Mouse (Mus musculus) liver, embryonic 16.5 days (tissue): ENCODE data around the gene Mrps15. TPM values are rescaled to one million over a fixed set of nuclear protein-coding genes. Genes with fewer than 3 reads are reported as not detected.

ENCODE experiments used
- ATAC-seq: fragments of 200-750 bp; cut with Nextera tagmentation; 2 replicates; pipeline ENCODE4 v1.8.0; 2017; ENCODE audit warnings: low read depth, mild to moderate bottlenecking, moderate number of reproducible peaks, moderate library complexity
- H3K27ac ChIP-seq: fragments of 300-500 bp; sonication (generic); 2 replicates; pipeline ENCODE4 v1.5.1; 2014; ENCODE audit warnings: mild to moderate bottlenecking, low read length
- H3K27me3 ChIP-seq: fragments of 300-500 bp; sonication (generic); 2 replicates; pipeline ENCODE4 v1.6.1; 2014; ENCODE audit warnings: low read depth, low read length, mixed read lengths; ENCODE audit not compliant: control insufficient read depth, insufficient read depth
- H3K36me3 ChIP-seq: fragments of 300-500 bp; sonication (generic); 2 replicates; pipeline ENCODE4 v1.6.1; 2014; ENCODE audit warnings: mild to moderate bottlenecking; ENCODE audit not compliant: control insufficient read depth, insufficient read depth
- H3K4me1 ChIP-seq: fragments of 300-500 bp; sonication (generic); 2 replicates; pipeline ENCODE4 v1.6.1; 2014; ENCODE audit warnings: low read depth, low read length, mixed read lengths; ENCODE audit not compliant: control insufficient read depth
- H3K4me2 ChIP-seq: fragments of 300-500 bp; sonication (generic); 2 replicates; pipeline ENCODE4 v1.6.1; 2014; ENCODE audit warnings: low read depth, low read length, mixed read lengths
- H3K4me3 ChIP-seq: fragments of 300-500 bp; sonication (generic); 2 replicates; pipeline ENCODE4 v1.5.1; 2014; ENCODE audit warnings: low read depth, mild to moderate bottlenecking, low read length
- H3K9ac ChIP-seq: fragments of 300-500 bp; sonication (generic); 2 replicates; pipeline ENCODE4 v1.6.1; 2014; ENCODE audit warnings: low read depth, low read length
- H3K9me3 ChIP-seq: fragments of 300-500 bp; sonication (generic); replicated peaks from 2 replicates; pipeline ENCODE4 v1.6.1; 2016; ENCODE audit warnings: low read length; ENCODE audit not compliant: control insufficient read depth
- WGBS: fragments of 180-500 bp; shearing (Covaris S2); extraction: QIAGEN DNeasy Blood & Tissue Kit; methylation state at CpG from one replicate; pipeline ENCODE4 v1.1.7; 2014; ENCODE audit not compliant: insufficient replicate concordance; 5-methylcytosine and 5-hydroxymethylcytosine counted together
- polyA plus RNA-seq: library from polyadenylated mRNA; unstranded; fragments of >200 nt; fragmentation: Nextera tagmentation; extraction: Ambion mirVana; gene quantifications from 2 replicates; pipeline ENCODE4 v1.2.1, GENCODE M21; 2015

The Mrps15 gene
- polyA plus RNA-seq, 1 experiment from 2014 or later = 65.7 TPM

DNA sequence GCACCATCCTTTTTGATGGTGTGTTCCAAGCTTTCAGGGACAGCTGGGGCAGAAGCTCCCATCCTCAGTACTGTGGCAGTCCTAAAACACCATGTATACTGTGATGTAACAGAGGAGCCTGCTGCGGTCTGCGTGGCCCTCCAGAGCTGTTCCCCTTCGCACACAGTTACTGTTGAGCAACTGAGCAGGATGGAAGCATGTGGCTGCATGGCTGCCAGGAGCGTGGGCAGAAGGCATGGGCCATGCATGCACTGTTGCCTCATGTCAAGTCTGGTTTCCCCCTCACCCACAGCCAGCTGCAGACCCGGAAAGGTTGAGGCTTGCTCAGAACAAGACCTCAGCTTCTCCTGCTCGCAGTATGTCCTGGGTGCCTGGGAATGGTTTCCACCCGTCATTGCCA lies 18.5 kb downstream of the Mrps15 start:
- H3K9ac ChIP-seq = no peak overlapping the region
- no peak overlapping the region for H3K27ac ChIP-seq
- no peaks in the 10 kb centered on the region for H3K9me3 ChIP-seq
- H3K4me3 ChIP-seq = no peak overlapping the region
- ATAC-seq = 0 out of 2 replicates have a peak, but pooled peaks have one; percentile 37
- H3K27me3 ChIP-seq = no peaks in the 10 kb centered on the region
- WGBS = 48% methylated on average over 7 of the region's 7 CpGs
- no peak overlapping the region for H3K4me2 ChIP-seq
- no peaks in the 10 kb centered on the region for H3K36me3 ChIP-seq
- H3K4me1 ChIP-seq = no peaks in the 10 kb centered on the region

DNA sequence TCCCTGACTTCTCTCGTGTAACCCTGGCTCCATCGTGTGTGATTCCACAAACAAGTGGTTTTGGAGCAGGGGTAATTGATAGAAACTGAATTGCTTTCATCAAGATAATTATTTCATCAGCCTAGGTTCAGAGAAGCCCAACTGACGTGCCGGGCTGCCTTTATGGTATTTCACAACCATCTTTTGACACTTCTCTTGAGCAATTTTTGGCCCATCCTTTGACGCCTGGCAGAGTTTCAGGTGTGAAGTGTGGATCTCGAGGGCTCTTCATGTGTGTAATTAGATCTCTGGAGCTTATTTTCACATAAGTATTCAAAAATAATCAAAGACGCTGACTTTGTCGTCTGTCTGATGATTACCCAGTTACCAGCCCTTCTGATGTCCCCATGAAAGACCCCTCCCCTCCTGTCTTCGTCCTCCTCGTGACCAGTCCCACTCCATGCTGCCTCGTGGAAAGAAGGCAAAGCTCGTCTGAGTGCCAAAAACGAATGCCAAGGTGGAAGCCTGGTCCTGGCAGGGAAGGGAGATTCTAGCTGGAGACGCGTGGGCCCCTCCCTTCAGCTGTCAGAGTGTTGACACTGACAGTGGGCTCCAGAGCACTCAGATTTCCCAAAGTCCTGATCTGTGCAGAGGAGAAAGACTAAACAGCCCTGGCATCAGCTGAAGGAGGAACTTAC lies 20.8 kb downstream of the Mrps15 start:
- Histone ChIP-seq H3K4me3 (no peak overlapping the region), H3K4me2 (no peak overlapping the region), H3K9ac (no peak overlapping the region), H3K4me1 (no peaks in the 10 kb centered on the region), H3K9me3 (no peaks in the 10 kb centered on the region), H3K27ac (no peak overlapping the region), H3K36me3 (no peaks in the 10 kb centered on the region), H3K27me3 (no peaks in the 10 kb centered on the region)
- 51% methylated on average over 15 of the region's 15 CpGs for WGBS
- no peak for ATAC-seq

DNA sequence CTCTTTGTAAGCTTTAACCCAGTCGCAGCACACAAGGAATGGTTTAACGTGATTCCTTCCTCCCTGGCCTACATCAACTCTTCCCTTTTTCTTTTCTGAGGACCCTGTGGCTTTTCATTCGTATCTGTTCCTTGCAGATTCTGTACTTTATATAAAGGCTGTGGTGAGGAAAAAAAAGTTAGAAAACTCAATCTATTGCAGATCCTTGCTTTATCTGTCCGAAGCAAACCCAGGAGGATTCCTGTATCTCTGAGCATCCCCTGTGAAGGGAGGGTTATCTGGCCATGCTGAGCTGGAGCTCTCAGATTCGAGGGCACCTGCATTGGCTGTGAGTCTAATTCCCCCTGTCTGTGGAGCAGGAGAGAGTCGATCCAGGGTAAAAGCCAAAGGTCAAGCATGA lies 22.1 kb downstream of the Mrps15 start:
- H3K4me1 ChIP-seq = no peaks in the 10 kb centered on the region
- no peak overlapping the region for H3K4me3 ChIP-seq
- ATAC-seq = no peak
- no peaks in the 10 kb centered on the region for H3K36me3 ChIP-seq
- H3K27ac ChIP-seq = no peak overlapping the region
- no peaks in the 10 kb centered on the region for H3K27me3 ChIP-seq
- WGBS = 49% methylated on average over 6 of the region's 6 CpGs
- H3K4me2 ChIP-seq = no peak overlapping the region
- H3K9me3 ChIP-seq = no peaks in the 10 kb centered on the region
- H3K9ac ChIP-seq = no peak overlapping the region

DNA sequence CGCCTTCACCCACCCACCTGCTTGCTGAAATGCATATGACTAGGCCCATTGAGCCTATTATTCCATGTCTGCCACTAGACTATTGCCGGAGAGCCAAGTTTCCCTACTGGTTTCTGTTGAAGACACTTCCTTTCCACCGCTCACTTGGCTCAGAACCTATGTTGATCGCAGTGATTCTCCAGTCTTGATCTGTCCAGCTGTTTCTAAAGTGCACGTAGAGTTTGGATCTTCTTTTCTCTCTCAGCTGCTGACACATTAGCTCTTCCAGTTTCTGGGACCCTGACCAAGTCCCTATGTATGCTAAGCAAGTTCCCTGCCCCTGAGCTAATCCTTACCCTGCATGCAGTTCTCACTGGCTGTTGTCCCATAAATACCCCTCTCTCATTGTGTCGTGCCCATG lies 31.1 kb downstream of the Mrps15 start:
- H3K4me2 ChIP-seq = no peak overlapping the region
- no peaks in the 10 kb centered on the region for H3K27me3 ChIP-seq
- 56% methylated on average over 6 of the region's 6 CpGs for WGBS
- no peaks in the 10 kb centered on the region for H3K36me3 ChIP-seq
- H3K4me1 ChIP-seq = no peaks in the 10 kb centered on the region
- no peak overlapping the region for H3K4me3 ChIP-seq
- no peak overlapping the region for H3K27ac ChIP-seq
- no peaks in the 10 kb centered on the region for H3K9me3 ChIP-seq
- ATAC-seq = no peak
- H3K9ac ChIP-seq = no peak overlapping the region

DNA sequence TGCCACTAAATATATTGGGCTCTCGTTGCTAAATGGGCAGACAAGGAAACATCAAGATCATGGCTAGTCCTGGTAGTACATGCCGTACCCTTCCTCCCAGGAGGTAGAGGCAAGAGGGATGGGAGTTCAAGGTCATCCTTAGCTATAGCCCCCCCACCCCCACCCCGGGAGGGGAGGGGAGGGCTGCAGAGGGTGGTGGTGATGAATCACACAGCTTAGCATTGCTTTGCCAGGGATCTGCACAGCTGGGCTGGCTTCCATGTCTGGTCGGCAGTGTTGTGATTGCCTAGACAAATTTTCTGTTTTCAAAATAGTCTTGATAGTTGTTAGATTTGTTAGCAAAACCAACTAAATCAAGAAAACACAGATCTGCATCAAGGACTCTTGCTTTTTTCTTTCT lies 32.5 kb downstream of the Mrps15 start:
- no peak overlapping the region for H3K27ac ChIP-seq
- H3K4me2 ChIP-seq = no peak overlapping the region
- H3K4me3 ChIP-seq = no peak overlapping the region
- H3K4me1 ChIP-seq = no peaks in the 10 kb centered on the region
- H3K27me3 ChIP-seq = no peaks in the 10 kb centered on the region
- ATAC-seq = no peak
- H3K9ac ChIP-seq = no peak overlapping the region
- no peaks in the 10 kb centered on the region for H3K36me3 ChIP-seq
- 55% methylated on average over 4 of the region's 4 CpGs for WGBS
- H3K9me3 ChIP-seq = no peaks in the 10 kb centered on the region

DNA sequence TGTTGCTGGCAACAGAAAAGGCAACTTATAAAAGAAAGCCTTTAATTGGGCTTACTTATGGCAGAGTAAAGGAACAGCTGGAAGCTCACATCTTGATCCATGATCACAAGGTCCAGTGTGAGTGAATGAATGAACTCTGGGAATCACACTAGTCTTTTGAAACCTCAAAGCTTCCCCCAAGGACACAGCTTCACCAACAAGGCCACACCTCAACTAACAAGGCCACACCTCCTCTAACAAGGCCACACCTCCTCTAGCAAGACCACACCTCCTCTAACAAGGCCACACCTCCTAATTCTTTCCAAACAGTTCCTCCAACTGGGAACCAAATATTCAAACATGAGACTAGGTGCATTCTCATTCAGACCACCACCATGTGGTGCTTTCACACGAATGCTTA lies 34.9 kb downstream of the Mrps15 start:
- H3K4me1 ChIP-seq = no peaks in the 10 kb centered on the region
- no peak overlapping the region for H3K9ac ChIP-seq
- no peak overlapping the region for H3K27ac ChIP-seq
- no peaks in the 10 kb centered on the region for H3K27me3 ChIP-seq
- no peak for ATAC-seq
- no peaks in the 10 kb centered on the region for H3K9me3 ChIP-seq
- H3K4me3 ChIP-seq = no peak overlapping the region
- no peaks in the 10 kb centered on the region for H3K36me3 ChIP-seq
- H3K4me2 ChIP-seq = no peak overlapping the region
- WGBS = 75% methylated on average over 1 of the region's 1 CpGs

DNA sequence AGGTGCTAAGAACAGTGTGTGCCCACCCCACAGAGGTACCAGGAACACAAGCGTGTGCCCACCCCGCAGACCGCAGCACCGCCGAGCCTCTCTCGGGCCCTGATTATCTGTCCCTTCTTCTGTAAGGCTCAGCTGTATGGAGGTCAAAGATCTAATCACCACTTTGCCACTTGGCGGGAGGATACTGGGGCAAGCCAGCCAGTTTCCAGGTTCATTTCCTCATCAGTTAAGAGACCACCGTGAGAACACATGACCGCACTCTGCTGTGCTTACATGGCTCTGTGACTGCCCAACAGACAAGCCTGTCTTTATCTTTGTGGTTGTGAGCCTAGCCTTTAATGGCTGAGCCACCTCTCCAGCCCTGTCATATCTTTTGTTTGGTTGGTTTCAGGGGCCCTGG lies 36.3 kb downstream of the Mrps15 start:
- 31% methylated on average over 9 of the region's 9 CpGs for WGBS
- Histone ChIP-seq H3K4me1 (no peaks in the 10 kb centered on the region), H3K27me3 (no peaks in the 10 kb centered on the region), H3K4me3 (no peak overlapping the region), H3K36me3 (no peaks in the 10 kb centered on the region), H3K27ac (no peak overlapping the region), H3K4me2 (no peak overlapping the region), H3K9ac (no peak overlapping the region), H3K9me3 (no peaks in the 10 kb centered on the region)
- no peak for ATAC-seq

DNA sequence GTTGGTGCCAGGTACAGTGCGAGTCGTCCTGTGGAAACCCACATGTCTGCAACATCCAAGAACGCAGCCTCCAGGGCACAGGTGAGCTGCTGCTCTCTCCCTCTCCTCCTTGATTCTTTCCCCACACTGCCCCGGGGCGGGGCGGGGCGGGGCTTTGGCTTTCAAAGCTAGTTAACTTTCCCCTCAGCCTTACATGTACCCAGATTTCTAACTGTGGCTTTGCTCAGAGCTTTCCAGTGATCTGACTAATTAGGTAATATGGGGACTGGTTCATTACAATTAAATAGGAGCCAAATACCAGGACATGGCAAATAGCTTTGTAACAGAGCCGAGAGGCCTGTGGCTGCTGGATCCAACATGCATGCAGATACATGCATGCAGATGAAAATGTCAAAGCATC lies 37.7 kb downstream of the Mrps15 start:
- H3K27me3 ChIP-seq = no peaks in the 10 kb centered on the region
- ATAC-seq = no peak
- H3K27ac ChIP-seq = no peak overlapping the region
- no peaks in the 10 kb centered on the region for H3K9me3 ChIP-seq
- H3K36me3 ChIP-seq = no peaks in the 10 kb centered on the region
- no peak overlapping the region for H3K4me2 ChIP-seq
- no peak overlapping the region for H3K9ac ChIP-seq
- 64% methylated on average over 8 of the region's 8 CpGs for WGBS
- no peaks in the 10 kb centered on the region for H3K4me1 ChIP-seq
- no peak overlapping the region for H3K4me3 ChIP-seq

DNA sequence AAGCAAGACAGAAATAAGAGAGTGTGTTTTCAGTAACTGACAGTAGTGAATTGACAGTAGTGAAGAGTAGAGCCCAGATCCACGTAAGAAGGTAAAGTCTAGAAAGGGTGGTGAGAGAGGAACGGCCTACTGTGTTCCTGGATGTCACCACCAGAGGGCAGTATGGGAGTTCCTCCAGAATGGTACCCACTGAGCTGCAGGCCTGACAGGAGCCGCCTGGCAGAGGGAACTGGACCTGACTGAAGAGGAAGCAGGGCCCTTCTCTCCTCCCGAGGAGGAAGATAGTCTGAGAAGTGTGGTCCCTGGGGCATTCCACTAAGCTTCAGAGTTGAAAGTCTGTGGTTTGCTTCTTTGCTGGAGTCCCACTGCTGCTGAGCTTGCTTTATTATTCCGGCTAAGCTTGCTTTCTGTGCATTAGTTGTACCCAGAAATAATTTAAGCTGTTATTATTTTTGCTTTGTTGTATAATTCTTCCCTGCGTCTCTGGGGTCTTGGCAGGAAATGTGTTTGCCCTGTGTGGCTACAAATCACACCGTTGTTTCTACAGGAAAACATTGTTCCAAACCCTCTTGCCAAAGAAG lies 39.4 kb downstream of the Mrps15 start:
- Histone ChIP-seq H3K27me3 (no peaks in the 10 kb centered on the region), H3K9me3 (no peaks in the 10 kb centered on the region), H3K27ac (no peak overlapping the region), H3K4me1 (peaks cover 4% of the 10 kb centered on the region), H3K36me3 (no peaks in the 10 kb centered on the region), H3K9ac (no peak overlapping the region), H3K4me2 (no peak overlapping the region), H3K4me3 (no peak overlapping the region)
- ATAC-seq = peak; percentile 84
- 22% methylated on average over 7 of the region's 7 CpGs for WGBS
